Mouse (Mus musculus) G1E (cell line): Measurements from ENCODE around the gene Baz2b.

Experiments
- CTCF ChIP-seq: IDR thresholded peaks from 2 replicates; pipeline ENCODE4 v1.5.1; 2012; ENCODE audit warnings: low read depth, low read length, inconsistent platforms, mixed read lengths
- GATA1 ChIP-seq: IDR thresholded peaks from 2 replicates; pipeline ENCODE4 v1.6.1; 2012; ENCODE audit warnings: borderline replicate concordance, low read length, inconsistent platforms, mixed read lengths
- GATA2 ChIP-seq: IDR thresholded peaks from 2 replicates; pipeline ENCODE4 v1.6.1; 2012; ENCODE audit warnings: low read depth, low read length, inconsistent platforms, borderline replicate concordance
- POLR2AphosphoS5 ChIP-seq: IDR thresholded peaks from 2 replicates; pipeline ENCODE4 v1.6.1; 2012; ENCODE audit warnings: low read depth, low read length, inconsistent platforms; ENCODE audit not compliant: insufficient replicate concordance

DNA sequence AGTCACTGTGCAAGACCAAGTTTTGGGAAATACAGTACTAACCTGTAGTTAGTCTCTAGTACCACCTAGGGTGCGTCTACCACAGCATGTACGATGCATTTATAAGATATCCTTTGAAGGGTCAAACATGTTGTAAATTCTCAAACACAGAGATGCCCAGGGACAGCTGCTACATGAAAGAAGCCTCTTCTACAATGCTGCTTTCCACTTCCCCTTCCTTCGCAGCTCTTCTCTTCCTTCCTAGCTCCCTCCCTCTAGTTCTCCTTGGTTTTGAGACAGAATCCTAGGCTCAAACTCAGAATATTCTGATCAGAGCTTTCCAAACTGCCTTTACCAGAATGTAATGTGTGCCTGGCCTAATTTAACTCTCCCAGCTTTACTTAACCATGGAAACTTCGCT is 159.8 kb downstream of the Baz2b start:
- TF ChIP-seq CTCF = no peak
- TF ChIP-seq POLR2AphosphoS5 = no peak
- no peak for TF ChIP-seq GATA1
- TF ChIP-seq GATA2 = no peak
